Mouse (Mus musculus): ENCODE measurements around the gene Ano1. TPM values are rescaled to one million over a fixed set of nuclear protein-coding genes. Genes with fewer than 3 reads are reported as not detected.

The Ano1 gene
- polyA plus RNA-seq, 1 experiment from 2014 or later = 3.7 TPM

- H3K27ac ChIP-seq (ENCODE audit: low read depth, low read length) = no peak overlapping the region
- no peak for ATAC-seq (ENCODE audit: low read depth)
- over 99% methylated on average over 8 of the region's 8 CpGs for WGBS
- H3K9me3 ChIP-seq (ENCODE audit: control insufficient read depth, low read length) = no peaks in the 10 kb centered on the region
- H3K4me1 ChIP-seq (ENCODE audit: control insufficient read depth, insufficient read depth, low read length) = 0 out of 2 replicates have a peak, but pooled peaks cover 5% of the 10 kb centered on the region
- H3K27me3 ChIP-seq (ENCODE audit: control insufficient read depth, insufficient read depth, low read length) = peaks cover 19% of the 10 kb centered on the region
- H3K4me3 ChIP-seq (ENCODE audit: low read depth, low read length) = no peak overlapping the region
- no peak overlapping the region for H3K9ac ChIP-seq (replicated peaks; ENCODE audit: low read depth, low read length)
- no peak overlapping the region for H3K4me2 ChIP-seq (ENCODE audit: low read depth, low read length)
- H3K36me3 ChIP-seq (ENCODE audit: control insufficient read depth, insufficient read depth, low read length) = no peaks in the 10 kb centered on the region
Observed at GRCm38 (mm10) chr7:144675632-144676031, 76.1 kb downstream of the Ano1 start.

GRCm38 (mm10) chr7:144669895-144670294 is 81.9 kb downstream of the Ano1 start:
- no peak overlapping the region for H3K27ac ChIP-seq (ENCODE audit: low read depth, low read length)
- WGBS = 89% methylated on average over 2 of the region's 2 CpGs
- no peaks in the 10 kb centered on the region for H3K36me3 ChIP-seq (ENCODE audit: control insufficient read depth, insufficient read depth, low read length)
- H3K9me3 ChIP-seq (ENCODE audit: control insufficient read depth, low read length) = no peaks in the 10 kb centered on the region
- no peak overlapping the region for H3K4me3 ChIP-seq (ENCODE audit: low read depth, low read length)
- no peak overlapping the region for H3K4me2 ChIP-seq (ENCODE audit: low read depth, low read length)
- no peak for ATAC-seq (ENCODE audit: low read depth)
- no peaks in the 10 kb centered on the region for H3K27me3 ChIP-seq (ENCODE audit: control insufficient read depth, insufficient read depth, low read length)
- H3K4me1 ChIP-seq (ENCODE audit: control insufficient read depth, insufficient read depth, low read length) = no peaks in the 10 kb centered on the region
- no peak overlapping the region for H3K9ac ChIP-seq (replicated peaks; ENCODE audit: low read depth, low read length)

- no peak for ATAC-seq (ENCODE audit: low read depth)
- H3K9ac ChIP-seq (replicated peaks; ENCODE audit: low read depth, low read length) = no peak overlapping the region
- H3K4me2 ChIP-seq (ENCODE audit: low read depth, low read length) = no peak overlapping the region
- H3K9me3 ChIP-seq (ENCODE audit: control insufficient read depth, low read length) = no peaks in the 10 kb centered on the region
- WGBS = 55% methylated on average over 7 of the region's 7 CpGs
- H3K27me3 ChIP-seq (ENCODE audit: control insufficient read depth, insufficient read depth, low read length) = no peaks in the 10 kb centered on the region
- no peaks in the 10 kb centered on the region for H3K4me1 ChIP-seq (ENCODE audit: control insufficient read depth, insufficient read depth, low read length)
- H3K4me3 ChIP-seq (ENCODE audit: low read depth, low read length) = no peak overlapping the region
- no peak overlapping the region for H3K27ac ChIP-seq (ENCODE audit: low read depth, low read length)
- H3K36me3 ChIP-seq (ENCODE audit: control insufficient read depth, insufficient read depth, low read length) = no peaks in the 10 kb centered on the region
Observed at GRCm38 (mm10) chr7:144668603-144669278, 83.0 kb downstream of the Ano1 start.

GRCm38 (mm10) chr7:144667091-144667490 is 84.7 kb downstream of the Ano1 start:
- no peaks in the 10 kb centered on the region for H3K27me3 ChIP-seq (ENCODE audit: control insufficient read depth, insufficient read depth, low read length)
- H3K4me1 ChIP-seq (ENCODE audit: control insufficient read depth, insufficient read depth, low read length) = peaks cover 3% of the 10 kb centered on the region; the same call in 1 of the 2 replicates
- H3K9me3 ChIP-seq (ENCODE audit: control insufficient read depth, low read length) = no peaks in the 10 kb centered on the region
- no peak overlapping the region for H3K4me3 ChIP-seq (ENCODE audit: low read depth, low read length)
- no peak overlapping the region for H3K9ac ChIP-seq (replicated peaks; ENCODE audit: low read depth, low read length)
- no peak overlapping the region for H3K27ac ChIP-seq (ENCODE audit: low read depth, low read length)
- ATAC-seq (ENCODE audit: low read depth) = no peak
- H3K4me2 ChIP-seq (ENCODE audit: low read depth, low read length) = no peak overlapping the region
- 91% methylated on average over 6 of the region's 6 CpGs for WGBS
- H3K36me3 ChIP-seq (ENCODE audit: control insufficient read depth, insufficient read depth, low read length) = no peaks in the 10 kb centered on the region

GRCm38 (mm10) chr7:144665585-144665984 is 86.2 kb downstream of the Ano1 start:
- Histone ChIP-seq H3K36me3 (ENCODE audit: control insufficient read depth, insufficient read depth, low read length) (no peaks in the 10 kb centered on the region), H3K9me3 (ENCODE audit: control insufficient read depth, low read length) (no peaks in the 10 kb centered on the region), H3K4me1 (ENCODE audit: control insufficient read depth, insufficient read depth, low read length) (peaks cover 3% of the 10 kb centered on the region; the same call in 1 of the 2 replicates), H3K27me3 (ENCODE audit: control insufficient read depth, insufficient read depth, low read length) (no peaks in the 10 kb centered on the region), H3K4me3 (ENCODE audit: low read depth, low read length) (no peak overlapping the region), H3K4me2 (ENCODE audit: low read depth, low read length) (no peak overlapping the region), H3K27ac (ENCODE audit: low read depth, low read length) (no peak overlapping the region), H3K9ac (replicated peaks; ENCODE audit: low read depth, low read length) (no peak overlapping the region)
- 89% methylated on average over 3 of the region's 3 CpGs for WGBS
- ATAC-seq (ENCODE audit: low read depth) = no peak

GRCm38 (mm10) chr7:144663566-144663965 is 88.2 kb downstream of the Ano1 start:
- 13% methylated on average over 6 of the region's 6 CpGs for WGBS

GRCm38 (mm10) chr7:144656261-144656967 is 95.4 kb downstream of the Ano1 start:
- Histone ChIP-seq H3K27ac (ENCODE audit: low read depth, low read length) (no peak overlapping the region), H3K27me3 (ENCODE audit: control insufficient read depth, insufficient read depth, low read length) (no peaks in the 10 kb centered on the region), H3K36me3 (ENCODE audit: control insufficient read depth, insufficient read depth, low read length) (no peaks in the 10 kb centered on the region), H3K4me1 (ENCODE audit: control insufficient read depth, insufficient read depth, low read length) (peaks cover 17% of the 10 kb centered on the region; the same call in 1 of the 2 replicates), H3K9me3 (ENCODE audit: control insufficient read depth, low read length) (no peaks in the 10 kb centered on the region), H3K4me2 (ENCODE audit: low read depth, low read length) (no peak overlapping the region), H3K9ac (replicated peaks; ENCODE audit: low read depth, low read length) (no peak overlapping the region), H3K4me3 (ENCODE audit: low read depth, low read length) (no peak overlapping the region)
- 75% methylated on average over 9 of the region's 9 CpGs for WGBS
- no peak for ATAC-seq (ENCODE audit: low read depth)

More at GRCm38 (mm10) chr7:144663566-144663965, 88.2 kb downstream of the Ano1 start:
- Histone ChIP-seq H3K4me2 (ENCODE audit: low read depth, low read length) (no peak overlapping the region), H3K27ac (ENCODE audit: low read depth, low read length) (no peak overlapping the region), H3K9me3 (ENCODE audit: control insufficient read depth, low read length) (no peaks in the 10 kb centered on the region), H3K36me3 (ENCODE audit: control insufficient read depth, insufficient read depth, low read length) (no peaks in the 10 kb centered on the region), H3K27me3 (ENCODE audit: control insufficient read depth, insufficient read depth, low read length) (no peaks in the 10 kb centered on the region), H3K9ac (replicated peaks; ENCODE audit: low read depth, low read length) (no peak overlapping the region), H3K4me3 (ENCODE audit: low read depth, low read length) (no peak overlapping the region), H3K4me1 (ENCODE audit: control insufficient read depth, insufficient read depth, low read length) (peaks cover 3% of the 10 kb centered on the region; the same call in 1 of the 2 replicates)
- no peak for ATAC-seq (ENCODE audit: low read depth)

- Histone ChIP-seq H3K9ac (replicated peaks; ENCODE audit: low read depth, low read length) (no peak overlapping the region), H3K4me3 (ENCODE audit: low read depth, low read length) (no peak overlapping the region), H3K27ac (ENCODE audit: low read depth, low read length) (peak overlapping the region; percentile 76), H3K27me3 (ENCODE audit: control insufficient read depth, insufficient read depth, low read length) (no peaks in the 10 kb centered on the region), H3K4me1 (ENCODE audit: control insufficient read depth, insufficient read depth, low read length) (peaks cover 17% of the 10 kb centered on the region; the same call in 1 of the 2 replicates), H3K36me3 (ENCODE audit: control insufficient read depth, insufficient read depth, low read length) (no peaks in the 10 kb centered on the region), H3K9me3 (ENCODE audit: control insufficient read depth, low read length) (no peaks in the 10 kb centered on the region), H3K4me2 (ENCODE audit: low read depth, low read length) (no peak overlapping the region)
- WGBS = 6% methylated on average over 10 of the region's 10 CpGs
- ATAC-seq (ENCODE audit: low read depth) = peak; percentile 93
Observed at GRCm38 (mm10) chr7:144653681-144654425, 97.9 kb downstream of the Ano1 start.

GRCm38 (mm10) chr7:144647547-144647946 is 104.2 kb downstream of the Ano1 start:
- no peaks in the 10 kb centered on the region for H3K9me3 ChIP-seq (ENCODE audit: control insufficient read depth, low read length)
- H3K9ac ChIP-seq (replicated peaks; ENCODE audit: low read depth, low read length) = no peak overlapping the region
- 70% methylated on average over 5 of the region's 5 CpGs for WGBS
- no peak overlapping the region for H3K27ac ChIP-seq (ENCODE audit: low read depth, low read length)
- no peak overlapping the region for H3K4me3 ChIP-seq (ENCODE audit: low read depth, low read length)
- ATAC-seq (ENCODE audit: low read depth) = no peak
- H3K27me3 ChIP-seq (ENCODE audit: control insufficient read depth, insufficient read depth, low read length) = no peaks in the 10 kb centered on the region
- H3K4me1 ChIP-seq (ENCODE audit: control insufficient read depth, insufficient read depth, low read length) = no peaks in the 10 kb centered on the region
- no peak overlapping the region for H3K4me2 ChIP-seq (ENCODE audit: low read depth, low read length)
- H3K36me3 ChIP-seq (ENCODE audit: control insufficient read depth, insufficient read depth, low read length) = no peaks in the 10 kb centered on the region

Data from neural tube, embryonic 14.5 days (tissue).